Mouse (Mus musculus) brown adipose tissue, adult 24 weeks (tissue): ENCODE measurements around the gene Plxnc1. TPM values are rescaled to one million over a fixed set of nuclear protein-coding genes. Genes with fewer than 3 reads are reported as not detected.

ENCODE experiments used
- H3K27ac ChIP-seq: fragments of 200-500 bp; replicated peaks from 2 replicates; pipeline ENCODE4 v1.5.1; 2012; ENCODE audit warnings: low read depth, mild to moderate bottlenecking, low read length
- H3K4me1 ChIP-seq: fragments of 200-500 bp; 2 replicates; pipeline ENCODE4 v1.6.1; 2012; ENCODE audit warnings: low read length, mixed read lengths; ENCODE audit not compliant: control insufficient read depth, insufficient read depth, insufficient read length
- H3K4me3 ChIP-seq: fragments of 200-500 bp; 2 replicates; pipeline ENCODE4 v1.5.1; 2012; ENCODE audit warnings: low read depth, mild to moderate bottlenecking, low read length, moderate library complexity; ENCODE audit not compliant: insufficient read depth
- polyA plus RNA-seq: library from polyadenylated mRNA; stranded (reverse); fragments of >200 nt; gene quantifications from 2 replicates; pipeline ENCODE4 v1.2.4, GENCODE M21; 2012; ENCODE audit not compliant: missing spikeins, insufficient read depth, insufficient read length

Plxnc1 gene
- polyA plus RNA-seq, 1 experiment, result 1.1 TPM

GRCm38 (mm10) chr10:94848344-94848743 is 96.3 kb downstream of the Plxnc1 start:
- Histone ChIP-seq H3K4me3 (no peak overlapping the region), H3K27ac (no peak overlapping the region), H3K4me1 (no peaks in the 10 kb centered on the region)

- Histone ChIP-seq H3K27ac (no peak overlapping the region), H3K4me1 (no peaks in the 10 kb centered on the region), H3K4me3 (no peak overlapping the region)
Observed at GRCm38 (mm10) chr10:94846501-94847105, 98.0 kb downstream of the Plxnc1 start.

GRCm38 (mm10) chr10:94844692-94845091 is 99.9 kb downstream of the Plxnc1 start:
- no peaks in the 10 kb centered on the region for H3K4me1 ChIP-seq
- no peak overlapping the region for H3K27ac ChIP-seq
- no peak overlapping the region for H3K4me3 ChIP-seq

- Histone ChIP-seq H3K4me3 (no peak overlapping the region), H3K27ac (no peak overlapping the region), H3K4me1 (no peaks in the 10 kb centered on the region)
Observed at GRCm38 (mm10) chr10:94835874-94836273, 108.8 kb downstream of the Plxnc1 start.

- Histone ChIP-seq H3K4me3 (peak overlapping the region; percentile 57), H3K4me1 (no peaks in the 10 kb centered on the region; the same call in none of the 2 replicates), H3K27ac (no peak overlapping the region)
Observed at GRCm38 (mm10) chr10:94829407-94829806, 115.2 kb downstream of the Plxnc1 start.

- Histone ChIP-seq H3K4me3 (no peak overlapping the region), H3K27ac (no peak overlapping the region), H3K4me1 (no peaks in the 10 kb centered on the region; the same call in none of the 2 replicates)
Observed at GRCm38 (mm10) chr10:94828734-94829230, 115.9 kb downstream of the Plxnc1 start.

- H3K4me1 ChIP-seq, result no peaks in the 10 kb centered on the region; the same call in none of the 2 replicates
- no peak overlapping the region for H3K27ac ChIP-seq
Observed at GRCm38 (mm10) chr10:94827890-94828733, 116.5 kb downstream of the Plxnc1 start.

GRCm38 (mm10) chr10:94827325-94827724 is 117.3 kb downstream of the Plxnc1 start:
- Histone ChIP-seq H3K4me1 (no peaks in the 10 kb centered on the region; the same call in none of the 2 replicates), H3K4me3 (no peak overlapping the region), H3K27ac (no peak overlapping the region)

More at GRCm38 (mm10) chr10:94827890-94828733, 116.5 kb downstream of the Plxnc1 start:
- no peak overlapping the region for H3K4me3 ChIP-seq

- Histone ChIP-seq H3K4me3 (no peak overlapping the region), H3K27ac (no peak overlapping the region), H3K4me1 (no peaks in the 10 kb centered on the region; the same call in none of the 2 replicates)
Observed at GRCm38 (mm10) chr10:94826436-94826835, 118.2 kb downstream of the Plxnc1 start.

- no peaks in the 10 kb centered on the region; the same call in none of the 2 replicates for H3K4me1 ChIP-seq
- H3K4me3 ChIP-seq, result no peak overlapping the region
- H3K27ac ChIP-seq, result no peak overlapping the region
Observed at GRCm38 (mm10) chr10:94825951-94826350, 118.7 kb downstream of the Plxnc1 start.

GRCm38 (mm10) chr10:94823971-94824760 is 120.5 kb downstream of the Plxnc1 start:
- Histone ChIP-seq H3K27ac (no peak overlapping the region), H3K4me3 (no peak overlapping the region)

GRCm38 (mm10) chr10:94818781-94819665 is 125.6 kb downstream of the Plxnc1 start:
- H3K4me1 ChIP-seq, result no peaks in the 10 kb centered on the region
- H3K4me3 ChIP-seq, result no peak overlapping the region
- no peak overlapping the region for H3K27ac ChIP-seq

More at GRCm38 (mm10) chr10:94823971-94824760, 120.5 kb downstream of the Plxnc1 start:
- H3K4me1 ChIP-seq, result no peaks in the 10 kb centered on the region; the same call in 1 of the 2 replicates

GRCm38 (mm10) chr10:94818127-94818526 is 126.5 kb downstream of the Plxnc1 start:
- Histone ChIP-seq H3K27ac (no peak overlapping the region), H3K4me1 (no peaks in the 10 kb centered on the region), H3K4me3 (no peak overlapping the region)
